Mouse (Mus musculus) neutrophil, adult 5-6 weeks (primary cell): Measurements from ENCODE around the gene Ccdc27. TPM values are rescaled to one million over a fixed set of nuclear protein-coding genes. Genes with fewer than 3 reads are reported as not detected.

ENCODE experiments used
- ATAC-seq: fragments of 151-379, 151-347 bp; 2 replicates; pipeline ENCODE4 v1.8.0; 2017; ENCODE audit warnings: mild to moderate bottlenecking, moderate TSS enrichment; ENCODE audit not compliant: insufficient number of reproducible peaks, poor library complexity, low FRiP score, severe bottlenecking; ENCODE audit errors: extremely low read depth
- total RNA-seq: library from RNA; stranded (forward); fragments of 200-1000 nt; gene quantifications from 2 replicates; pipeline ENCODE4 v1.2.3, GENCODE M21; 2017

Gene Ccdc27
- not detected in 2 replicates for total RNA-seq

DNA sequence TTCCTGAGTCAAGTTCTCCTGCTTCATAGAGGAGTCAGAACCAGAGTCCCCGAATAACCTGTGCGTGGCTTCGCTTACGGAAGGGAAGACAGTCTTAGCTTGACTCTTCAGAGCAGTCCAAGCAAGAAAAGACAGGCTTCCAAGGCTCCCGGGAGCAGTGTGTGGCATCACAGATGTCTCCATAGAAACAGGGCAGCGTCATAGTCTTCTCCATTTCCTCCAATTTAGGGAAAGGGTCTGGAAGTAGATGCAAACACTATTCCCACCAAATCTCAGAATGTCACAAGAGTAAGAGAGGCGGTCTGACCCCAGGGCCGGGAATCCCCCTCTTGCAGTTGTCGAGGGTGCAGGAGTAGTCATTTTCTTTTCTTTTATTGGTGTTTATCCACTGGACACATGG is at the start of gene Ccdc27:
TSS of gene Ccdc27 (minus strand) at position 101 of the 400 bp plus-strand sequence.
- no peak for ATAC-seq

DNA sequence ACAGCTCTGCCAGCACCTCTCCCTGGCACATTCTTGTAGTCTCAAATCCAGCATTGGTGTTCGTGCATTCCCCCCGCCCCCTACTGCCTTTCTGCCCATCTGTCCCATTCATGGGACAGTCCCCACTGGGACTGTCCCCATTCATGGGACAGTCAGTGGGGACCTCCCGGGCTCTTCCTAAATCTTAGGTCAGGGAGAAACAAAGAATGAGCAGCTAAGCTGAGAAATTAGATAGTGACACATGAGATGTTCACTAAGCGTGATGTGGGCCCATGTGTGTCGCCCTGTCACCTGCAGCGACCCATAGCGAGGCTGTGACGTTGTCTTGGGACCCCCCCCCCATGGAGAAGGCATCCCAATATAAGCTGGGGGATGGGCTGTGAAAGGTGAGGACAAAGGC is 48.9 kb upstream of the Ccdc27 start:
- no peak for ATAC-seq

DNA sequence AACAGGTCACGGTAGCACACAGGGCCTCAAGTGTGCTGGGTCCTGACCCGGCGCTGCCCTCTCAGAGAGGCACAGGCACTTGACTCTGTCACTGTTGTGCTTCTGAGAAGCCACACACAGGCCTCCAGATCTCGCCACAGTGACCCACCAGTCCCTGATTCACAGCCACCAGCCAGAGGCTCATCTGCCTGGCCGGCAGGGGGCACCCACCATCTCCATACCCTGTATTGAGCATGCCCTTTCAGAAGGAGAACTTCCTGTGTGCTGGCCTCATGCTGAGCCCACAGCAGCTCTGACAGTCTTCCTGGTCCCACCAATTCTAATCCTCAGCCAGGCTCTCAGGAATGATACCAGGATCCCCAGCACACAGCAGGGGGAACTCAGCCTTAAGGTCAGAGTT is 46.7 kb upstream of the Ccdc27 start:
- ATAC-seq, result no peak

DNA sequence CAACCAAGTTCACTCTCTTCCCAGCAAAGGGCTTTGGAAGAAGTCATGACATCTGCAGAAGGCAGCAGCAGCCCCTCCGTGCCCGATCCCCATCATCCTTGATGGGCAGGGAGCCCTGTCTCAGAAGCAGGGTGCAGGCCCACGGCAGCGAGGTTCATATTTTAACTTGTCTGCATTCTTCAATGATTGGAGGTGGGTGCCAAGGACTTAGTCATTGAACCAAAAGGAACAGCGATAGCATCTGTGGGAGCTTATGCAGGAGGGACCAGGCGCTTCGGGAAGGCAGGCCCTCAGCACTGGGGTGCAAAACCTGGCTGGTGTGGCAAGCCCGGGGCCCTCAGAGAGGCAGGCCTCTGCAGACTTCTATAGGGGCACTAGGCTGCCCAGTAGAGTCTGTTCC is 44.0 kb upstream of the Ccdc27 start:
- no peak for ATAC-seq

DNA sequence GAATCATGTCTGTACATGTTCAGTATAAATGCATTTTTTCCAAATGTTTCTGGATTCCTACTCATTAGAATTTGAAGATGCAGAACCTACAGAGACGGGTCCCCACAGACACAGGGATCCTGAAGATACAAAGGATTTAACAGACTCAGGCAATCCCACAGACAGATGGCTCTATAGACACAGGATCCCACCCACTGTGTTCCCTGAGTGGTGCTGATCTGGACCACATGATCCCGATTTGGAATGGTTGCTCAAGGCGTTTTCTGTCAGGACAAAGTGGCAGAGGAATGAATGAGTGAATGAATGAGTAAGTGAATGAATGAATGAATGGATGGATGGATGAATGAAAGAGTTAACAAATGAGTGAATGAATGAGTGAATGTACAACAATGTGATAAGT is 43.4 kb upstream of the Ccdc27 start:
- ATAC-seq, result no peak

DNA sequence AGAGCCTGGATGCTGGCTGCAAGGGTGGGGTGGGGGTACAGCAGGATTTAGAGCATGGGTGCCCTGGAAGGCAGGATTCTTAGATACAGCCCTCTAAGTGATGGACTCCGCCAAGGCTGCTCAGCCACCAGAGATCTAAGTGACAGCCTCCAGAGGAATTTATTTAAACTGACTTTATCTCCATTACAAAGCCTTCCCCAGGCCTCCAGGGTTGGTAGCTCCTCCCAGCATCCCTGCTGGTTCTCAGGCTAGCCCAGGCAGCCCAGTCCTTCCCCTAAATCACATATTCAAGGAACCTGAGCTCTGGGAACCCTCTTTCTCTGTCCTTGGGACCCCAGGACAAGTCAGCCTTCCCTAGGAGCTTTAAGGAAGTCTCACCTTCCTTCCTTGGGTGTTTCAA is 39.5 kb upstream of the Ccdc27 start:
- ATAC-seq, result no peak

DNA sequence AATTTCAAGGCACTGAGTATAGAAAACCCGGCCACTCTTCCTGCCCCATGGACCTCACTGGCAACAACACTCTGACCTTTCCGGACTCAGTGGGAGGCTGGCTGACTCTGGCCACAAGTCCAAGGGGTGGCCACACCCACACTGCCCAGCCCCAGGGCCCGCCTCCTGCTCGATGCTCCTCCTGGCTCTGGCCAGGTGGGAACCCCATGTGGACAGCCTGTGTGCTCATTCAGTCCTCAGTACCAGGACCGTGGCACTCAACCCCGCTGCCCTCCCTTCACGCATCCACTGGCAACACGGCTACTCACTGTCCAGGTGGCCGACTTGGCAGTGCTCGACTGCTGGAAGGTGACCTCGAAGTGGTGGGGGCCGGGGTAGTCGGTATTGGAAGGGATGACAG is 38.5 kb upstream of the Ccdc27 start:
- ATAC-seq, result no peak

DNA sequence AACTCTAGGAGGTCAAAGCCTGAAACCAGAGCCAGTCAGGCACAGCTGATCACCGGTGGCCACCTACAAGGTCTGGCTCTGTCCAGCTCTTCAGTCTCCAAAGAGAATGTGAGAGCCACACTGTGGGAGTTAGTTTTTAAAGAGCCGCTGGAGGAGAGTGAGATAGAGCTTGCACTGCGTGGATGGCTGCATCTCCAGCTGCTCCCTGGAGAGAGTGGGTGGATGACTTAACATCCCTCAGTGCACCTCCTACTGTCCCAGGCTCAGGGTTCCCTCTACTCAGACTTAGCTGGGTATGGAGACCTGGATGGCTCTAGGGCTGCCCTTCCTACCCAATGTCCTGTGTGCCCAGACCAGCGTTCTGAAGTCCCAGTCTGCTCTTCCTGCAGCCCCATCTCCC is 37.7 kb upstream of the Ccdc27 start:
- no peak for ATAC-seq

DNA sequence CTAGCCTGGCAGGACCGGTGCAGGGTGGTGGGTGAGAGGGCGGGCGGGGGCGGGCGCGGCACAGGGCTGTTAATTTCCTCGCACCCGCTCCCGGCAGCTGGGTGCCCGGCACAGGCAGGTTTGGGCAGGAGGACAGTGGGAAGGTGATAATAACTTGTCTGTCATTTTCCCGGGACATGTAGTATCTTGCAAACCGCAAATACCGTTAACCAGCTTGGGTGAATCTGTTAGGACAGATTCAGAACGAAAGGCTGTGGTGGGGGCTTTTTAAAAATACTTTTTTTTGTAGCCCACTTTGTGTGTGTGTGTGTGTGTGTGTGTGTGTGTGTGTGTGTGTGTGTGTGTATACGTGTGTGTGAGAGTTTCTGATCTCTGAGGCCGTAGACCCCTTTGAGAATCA is 29.5 kb upstream of the Ccdc27 start:
- ATAC-seq, result no peak

DNA sequence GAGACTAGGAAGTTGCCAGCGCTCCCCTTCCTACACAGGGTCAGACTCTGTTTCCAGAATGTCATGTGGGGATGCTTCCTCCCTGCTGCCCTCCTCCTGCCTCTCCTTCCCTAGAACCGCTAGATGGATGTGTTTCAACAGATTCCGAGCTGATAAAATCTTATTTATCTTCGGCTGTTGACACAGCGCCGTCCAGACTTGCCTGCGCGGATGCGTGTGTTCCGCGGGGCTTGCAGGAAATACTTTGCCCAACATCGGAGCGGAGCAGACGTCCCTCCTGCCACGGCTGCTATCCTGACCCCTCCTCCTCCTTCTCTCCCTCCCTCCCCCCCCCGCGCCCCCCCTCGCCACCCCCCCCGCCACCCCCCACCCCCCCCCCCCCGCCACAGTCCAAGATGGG is 29.0 kb upstream of the Ccdc27 start:
- no peak for ATAC-seq

DNA sequence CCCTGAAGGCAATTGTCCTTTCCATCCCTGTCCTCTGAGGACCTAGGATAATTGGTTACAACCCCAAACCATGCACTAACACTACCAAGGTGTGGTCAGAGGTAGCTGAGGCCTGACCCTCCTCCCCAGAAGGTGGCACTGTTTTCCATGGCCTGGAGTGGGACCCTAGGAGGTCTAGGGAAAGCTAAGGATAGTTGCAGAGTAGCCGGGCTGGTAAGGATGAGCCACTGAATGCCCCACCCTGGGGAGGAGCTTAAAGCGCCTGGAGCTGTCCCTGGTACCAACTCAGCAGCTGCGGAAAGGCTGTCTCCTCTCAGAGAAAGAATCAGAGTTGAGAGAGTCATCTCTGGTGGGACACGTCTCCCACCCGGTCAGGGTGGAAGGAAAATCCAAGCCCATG is 28.4 kb upstream of the Ccdc27 start:
- no peak for ATAC-seq

DNA sequence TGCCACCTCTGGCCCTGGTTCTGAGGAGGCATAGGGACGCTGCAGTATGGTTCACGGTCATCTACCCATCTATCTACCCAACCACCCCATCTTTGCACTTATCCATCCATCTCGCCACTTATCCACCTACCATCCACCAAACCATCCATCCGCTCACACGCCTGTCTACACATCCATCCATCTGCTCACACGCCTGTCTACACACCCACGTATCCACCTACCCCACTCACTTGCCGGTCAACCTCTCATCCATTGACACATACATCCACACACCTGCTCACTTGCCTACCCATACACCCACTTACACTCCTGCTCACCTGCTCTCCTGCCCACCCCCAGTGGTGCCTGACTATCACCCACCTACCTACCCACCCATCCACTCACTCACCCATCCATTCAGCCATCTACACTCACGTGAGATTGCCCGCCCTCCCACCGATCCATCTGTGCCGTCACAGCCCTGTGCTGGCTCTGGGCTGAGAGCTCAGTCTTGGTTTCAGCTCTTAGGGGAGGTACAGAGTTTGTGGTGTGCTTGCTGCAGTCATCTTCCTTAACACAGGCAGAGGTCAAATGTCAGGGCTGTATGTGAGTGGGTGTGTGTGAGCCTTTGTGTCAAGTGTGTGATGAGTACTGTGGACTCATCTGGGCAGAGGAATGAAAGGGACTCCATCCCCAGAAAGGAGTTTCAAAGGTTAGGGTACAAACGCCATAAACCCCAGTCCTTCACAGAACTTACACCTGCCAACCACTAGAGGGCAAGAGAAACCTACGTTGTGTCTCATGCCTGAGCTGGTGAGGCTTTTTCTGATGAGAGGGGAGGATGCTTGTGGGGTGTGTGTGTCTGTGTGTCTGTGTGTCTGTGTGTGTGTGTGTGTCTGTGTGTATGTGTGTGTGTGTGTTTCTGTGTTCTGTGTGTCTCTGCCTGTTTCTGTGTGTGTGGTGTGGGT is 22.6 kb upstream of the Ccdc27 start:
- ATAC-seq, result no peak

DNA sequence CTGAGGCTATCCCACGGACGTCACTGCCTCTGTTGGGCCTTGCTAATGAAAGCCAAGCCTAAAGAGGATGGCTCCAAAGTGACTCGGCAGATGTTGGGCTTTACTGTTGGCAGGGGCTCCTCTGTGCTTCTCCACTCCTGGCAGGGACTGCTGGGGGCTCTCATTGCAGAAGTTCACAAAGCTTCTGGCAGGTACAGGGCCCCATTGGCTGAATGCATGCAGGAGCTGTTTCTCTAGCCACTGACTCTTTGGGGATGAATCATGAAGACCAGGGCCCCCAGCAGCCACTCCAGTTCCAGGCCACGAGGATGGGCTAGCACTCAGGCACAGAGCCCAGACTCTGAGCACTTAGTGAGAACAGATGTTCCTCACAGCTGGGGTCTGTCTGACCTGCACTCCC is 15.2 kb upstream of the Ccdc27 start:
- ATAC-seq, result no peak

DNA sequence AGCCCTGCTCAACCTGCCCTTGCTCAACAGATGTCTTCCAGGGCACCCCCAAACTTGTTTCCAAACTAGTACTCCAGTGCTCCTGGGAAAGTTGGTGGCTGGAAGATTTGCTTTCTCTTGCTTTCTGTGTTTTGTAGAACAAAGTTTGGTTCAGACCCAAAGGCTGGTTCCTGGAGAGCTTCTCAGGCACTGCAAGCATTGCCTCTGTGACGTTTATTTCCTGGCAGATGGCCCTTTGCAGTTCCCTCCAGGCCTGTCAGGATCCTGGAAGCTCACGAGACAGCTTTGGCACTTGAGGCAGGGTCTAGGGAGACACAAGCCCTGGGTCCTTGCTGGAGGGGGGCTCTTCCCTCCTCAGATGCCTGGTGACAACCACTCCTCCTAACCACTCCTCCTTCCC is 14.2 kb upstream of the Ccdc27 start:
- ATAC-seq, result no peak

DNA sequence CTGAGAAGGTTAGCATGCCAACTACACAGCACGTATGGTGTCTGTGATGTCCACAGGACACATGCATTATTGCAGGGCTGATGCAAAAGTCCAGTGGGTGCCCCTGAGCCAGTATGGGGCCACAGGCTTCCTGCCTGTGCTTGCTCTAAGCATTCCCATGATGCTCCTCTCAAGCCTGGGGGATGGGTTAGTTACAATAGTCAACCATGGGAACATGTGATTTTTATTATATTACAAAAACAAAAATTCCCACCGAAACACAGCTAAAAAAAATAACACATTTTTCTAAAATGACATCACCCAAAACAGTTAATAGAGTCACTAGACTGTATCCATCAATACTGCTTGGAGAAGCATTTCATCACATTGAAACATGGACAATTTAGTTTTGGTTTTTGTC is 13.6 kb upstream of the Ccdc27 start:
- no peak for ATAC-seq

DNA sequence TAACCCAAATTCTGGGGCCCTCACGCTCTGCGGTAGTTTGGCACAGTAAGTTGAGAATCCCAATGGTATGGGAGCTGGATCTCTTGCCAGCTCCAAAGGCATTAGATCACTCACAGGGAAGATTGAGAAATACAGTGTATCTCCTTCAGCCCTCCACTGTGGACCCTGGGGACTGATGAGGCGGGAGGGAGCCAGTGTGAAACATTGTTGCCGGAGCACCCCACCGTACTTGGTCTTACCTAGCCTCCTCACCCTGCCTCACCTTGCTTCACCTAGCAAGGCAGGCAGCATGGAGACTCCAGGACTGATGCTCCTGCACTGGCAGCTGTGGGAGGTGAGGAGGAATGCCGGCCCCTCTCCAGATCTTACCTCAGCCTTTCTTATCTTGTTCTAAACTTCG is 13.0 kb upstream of the Ccdc27 start:
- no peak for ATAC-seq

DNA sequence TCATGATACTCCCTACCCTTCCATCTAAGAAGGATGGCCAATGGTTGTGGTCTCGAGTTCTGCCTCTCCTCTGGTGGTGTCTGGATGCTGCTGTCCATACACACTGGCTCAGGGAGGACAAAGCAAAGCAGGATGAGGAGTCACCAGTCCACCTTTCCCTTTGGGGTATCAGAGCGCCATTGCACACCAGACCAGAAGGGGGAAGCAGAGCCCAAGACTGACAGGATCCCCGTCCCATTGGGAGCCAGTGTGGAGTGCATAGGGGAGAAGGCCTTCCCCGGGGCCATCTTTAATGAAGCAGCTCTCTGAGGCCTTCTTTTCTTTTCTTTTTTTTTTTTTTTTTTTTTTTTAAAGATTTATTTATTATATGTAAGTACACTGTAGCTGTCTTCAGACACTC is 10.6 kb upstream of the Ccdc27 start:
- no peak for ATAC-seq

DNA sequence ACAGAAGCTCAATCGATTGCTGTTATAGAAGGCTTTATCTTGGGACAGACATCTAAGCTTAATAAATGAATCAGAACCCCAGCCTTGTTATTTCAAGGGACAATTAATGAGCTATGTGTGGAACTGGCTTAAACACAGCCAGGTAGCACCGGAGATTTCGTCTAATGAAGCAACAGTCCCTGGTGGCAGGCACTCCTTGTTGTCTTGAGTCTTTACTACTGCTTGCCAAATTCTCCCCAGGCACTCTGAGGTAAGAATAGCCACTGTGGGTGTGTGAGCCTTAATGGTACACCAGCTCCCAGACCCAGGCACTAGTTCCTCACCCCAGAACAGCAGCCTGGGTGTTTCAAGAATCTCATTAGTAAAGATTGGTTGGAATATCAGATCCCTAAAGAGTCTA is 8.9 kb upstream of the Ccdc27 start:
- ATAC-seq, result no peak

DNA sequence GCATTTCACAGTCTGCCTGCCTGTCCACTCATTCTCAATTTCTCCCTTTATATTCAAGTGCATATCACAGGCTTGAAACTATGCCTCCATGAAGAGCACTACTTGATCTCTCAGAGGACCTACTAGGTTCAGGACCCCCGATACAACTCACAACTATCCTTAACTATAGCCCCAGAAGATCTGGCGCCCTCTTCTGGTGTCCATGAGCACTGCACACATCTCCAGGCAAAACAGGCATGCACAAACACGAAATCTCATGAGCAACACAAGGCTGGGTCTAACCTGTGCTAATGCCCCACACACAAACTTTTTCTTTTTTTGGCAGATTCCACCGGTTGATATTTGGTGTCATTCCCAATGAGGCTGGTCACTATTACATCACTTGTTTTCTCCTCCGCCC is 3.4 kb upstream of the Ccdc27 start:
- no peak for ATAC-seq

DNA sequence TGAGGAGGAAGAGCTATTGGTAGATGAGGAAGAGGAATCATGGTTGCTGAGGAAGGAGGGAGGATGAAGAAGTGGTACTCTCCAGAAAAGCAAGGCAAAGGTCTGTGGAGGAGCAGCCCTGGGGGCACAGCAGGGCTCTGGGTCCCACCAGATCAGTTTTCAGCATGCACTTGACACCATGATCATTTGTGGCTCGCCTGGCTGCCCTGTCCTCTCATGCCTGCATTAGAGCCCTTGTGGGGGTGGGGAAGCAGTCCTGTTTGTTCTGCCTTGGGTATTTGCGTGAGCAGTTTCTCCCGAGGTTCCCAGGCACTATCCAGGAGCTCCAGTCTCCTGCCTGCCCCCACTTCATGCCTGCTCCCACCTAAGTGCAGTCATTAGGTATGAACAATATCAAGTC is 5.4 kb downstream of the Ccdc27 start:
- ATAC-seq, result no peak

DNA sequence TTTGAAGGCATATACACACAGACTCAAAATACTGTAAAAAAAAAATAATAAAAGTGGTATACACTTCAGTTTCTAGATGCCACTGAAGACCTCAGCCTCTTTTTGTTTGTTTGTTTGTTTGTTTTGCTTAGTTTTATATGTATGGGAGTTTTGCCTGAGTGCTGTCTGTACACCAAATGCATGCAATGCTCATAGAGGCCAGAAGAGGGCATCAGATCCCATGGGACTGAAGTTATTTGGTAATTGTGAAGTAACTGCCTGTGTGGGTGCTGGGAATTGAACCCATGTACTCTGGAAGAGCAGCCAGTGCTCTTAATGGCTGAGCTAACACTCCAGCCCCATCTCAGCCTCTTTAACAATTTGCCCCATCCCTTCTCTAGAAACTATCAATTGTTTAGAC is 13.8 kb downstream of the Ccdc27 start:
- no peak for ATAC-seq
